Mouse (Mus musculus): ENCODE results near the gene Olfr920. TPM values are rescaled to one million over a fixed set of nuclear protein-coding genes. Genes with fewer than 3 reads are reported as not detected.
A peak's percentile ranks its signal among the peaks of the same experiment; 100 is the strongest.

The Olfr920 gene
- 0.04 TPM in 1 of 2 replicates, not detected in the other for polyA plus RNA-seq (2016; fragmentation: Nextera tagmentation; extraction: Ambion mirVana)

DNA sequence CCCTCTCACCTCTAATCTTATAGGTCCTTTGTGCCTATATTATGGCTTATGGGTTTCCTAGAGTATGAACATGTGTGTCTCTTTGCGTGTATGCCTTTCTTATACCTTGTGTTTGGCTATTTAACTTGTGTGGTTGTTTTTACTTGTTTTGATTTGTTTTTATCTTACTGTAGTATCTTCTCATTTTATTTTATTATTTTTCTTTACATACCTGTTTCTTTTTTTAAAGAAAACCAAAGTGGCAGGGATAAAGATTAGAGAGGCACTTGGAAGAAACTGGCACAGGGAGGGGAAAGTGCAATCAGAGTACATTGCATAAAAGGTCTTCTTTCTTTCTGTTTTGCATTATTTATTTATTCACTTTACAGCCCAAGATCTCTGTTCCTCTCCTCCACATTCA is at the start of gene Olfr920:
TSS of gene Olfr920 (plus strand) at position 301 of the 400 bp plus-strand sequence.
- H3K4me3 ChIP-seq = no peak within 1 kb of the TSS
- no peaks in the 10 kb centered on the region for H3K9me3 ChIP-seq
- no peak within 1 kb of the TSS for H3K27ac ChIP-seq
- no peak within 1 kb of the TSS for H3K4me2 ChIP-seq (replicated peaks)
- H3K27me3 ChIP-seq = no peaks in the 10 kb centered on the region
- no peaks in the 10 kb centered on the region for H3K36me3 ChIP-seq
- no peak within 1 kb of the TSS for H3K9ac ChIP-seq
- H3K4me1 ChIP-seq = no peaks in the 10 kb centered on the region
- WGBS = 95% methylated on average over 1 of the region's 1 CpGs
- no peak for ATAC-seq (ENCODE audit: insufficient number of reproducible peaks, insufficient read depth, low FRiP score, low TSS enrichment)

DNA sequence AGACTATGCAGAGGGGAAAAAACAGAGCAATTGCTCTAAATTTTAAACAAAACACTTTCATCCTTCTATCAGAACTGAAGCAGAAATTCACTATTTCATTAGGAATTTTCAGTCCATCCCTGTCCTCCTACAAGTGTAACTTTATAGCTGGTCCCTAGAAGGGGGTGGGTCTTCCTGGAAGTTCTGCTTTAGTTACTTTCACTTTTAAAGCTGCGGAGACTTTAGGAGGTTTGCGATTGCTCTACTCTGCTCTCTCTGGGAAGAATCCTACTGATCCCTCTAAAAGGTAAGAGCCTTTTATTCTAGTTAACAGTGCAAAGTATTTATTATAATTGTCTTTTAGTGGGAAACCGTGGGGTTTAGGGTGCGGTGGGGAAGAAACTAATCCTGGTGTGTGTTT is 34.0 kb upstream of the Olfr920 start, which contains the start of gene Vwa5a:
TSS of gene Vwa5a (plus strand) at position 167 of the 400 bp plus-strand sequence.
- WGBS = 1% methylated on average over 4 of the region's 4 CpGs
- Histone ChIP-seq H3K27ac (peak within 1 kb of the TSS; percentile 9), H3K27me3 (no peaks in the 10 kb centered on the region), H3K4me2 (replicated peaks) (peak within 1 kb of the TSS; percentile 61), H3K9me3 (no peaks in the 10 kb centered on the region), H3K36me3 (peaks cover 2% of the 10 kb centered on the region; the same call in 1 of the 2 replicates), H3K4me3 (peak within 1 kb of the TSS; percentile 44), H3K9ac (peak within 1 kb of the TSS; percentile 40), H3K4me1 (peaks cover 9% of the 10 kb centered on the region; the same call in 1 of the 2 replicates)
- no peak for ATAC-seq (ENCODE audit: insufficient number of reproducible peaks, insufficient read depth, low FRiP score, low TSS enrichment)

DNA sequence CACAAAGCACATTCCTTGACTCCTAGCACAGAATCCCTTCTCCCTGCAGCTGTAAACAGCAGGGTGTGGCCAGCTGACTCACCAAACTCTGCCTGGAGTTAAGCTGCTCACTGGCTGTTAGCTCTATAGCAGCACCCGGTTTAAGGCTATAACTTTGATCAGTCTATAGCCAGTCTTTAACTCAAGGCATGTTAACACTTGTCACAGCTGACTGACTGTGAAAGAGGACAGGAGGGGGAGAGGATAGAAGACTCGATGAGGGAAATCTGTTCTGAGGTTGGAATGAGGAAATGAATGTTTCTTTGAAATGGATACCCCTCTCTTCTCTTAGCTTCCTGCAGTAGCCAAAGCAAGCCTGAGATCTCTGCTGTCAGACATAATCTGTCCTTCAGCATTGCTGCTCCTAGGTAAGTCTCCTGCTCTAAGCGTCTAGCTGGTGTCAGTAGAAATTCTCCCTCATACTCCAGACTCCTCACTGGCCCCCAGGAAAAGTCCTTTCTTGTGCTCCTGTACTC is 33.1 kb upstream of the Olfr920 start:
- peak; percentile 81; the same call in 1 of the 2 replicates for ATAC-seq (ENCODE audit: insufficient number of reproducible peaks, insufficient read depth, low FRiP score, low TSS enrichment)

GRCm38 (mm10) chr9:38724044-38724443 is 28.1 kb upstream of the Olfr920 start:
- H3K27me3 ChIP-seq = no peaks in the 10 kb centered on the region
- H3K36me3 ChIP-seq = peaks cover 7% of the 10 kb centered on the region; the same call in 1 of the 2 replicates
- no peak overlapping the region for H3K4me2 ChIP-seq (replicated peaks)
- H3K9ac ChIP-seq = no peak overlapping the region
- no peak overlapping the region for H3K4me3 ChIP-seq
- WGBS = 87% methylated on average over 1 of the region's 1 CpGs
- H3K27ac ChIP-seq = no peak overlapping the region
- peaks cover 6% of the 10 kb centered on the region; the same call in 1 of the 2 replicates for H3K4me1 ChIP-seq
- no peak for ATAC-seq (ENCODE audit: insufficient number of reproducible peaks, insufficient read depth, low FRiP score, low TSS enrichment)
- H3K9me3 ChIP-seq = no peaks in the 10 kb centered on the region

More for the DNA sequence above, 33.1 kb upstream of the Olfr920 start:
- peak overlapping the region; percentile 9 for H3K27ac ChIP-seq
- H3K9ac ChIP-seq = peak overlapping the region; percentile 40; the same call in 1 of the 2 replicates
- H3K4me2 ChIP-seq (replicated peaks) = peak overlapping the region; percentile 61
- no peaks in the 10 kb centered on the region for H3K9me3 ChIP-seq
- peaks cover 7% of the 10 kb centered on the region; the same call in 1 of the 2 replicates for H3K36me3 ChIP-seq
- H3K4me3 ChIP-seq = peak overlapping the region; percentile 44
- 6% methylated on average over 3 of the region's 3 CpGs for WGBS
- peaks cover 9% of the 10 kb centered on the region; the same call in 1 of the 2 replicates for H3K4me1 ChIP-seq
- H3K27me3 ChIP-seq = no peaks in the 10 kb centered on the region

- WGBS = 82% methylated on average over 3 of the region's 3 CpGs
- Histone ChIP-seq H3K9me3 (no peaks in the 10 kb centered on the region), H3K27ac (no peak overlapping the region), H3K4me2 (replicated peaks) (no peak overlapping the region), H3K4me1 (no peaks in the 10 kb centered on the region), H3K27me3 (no peaks in the 10 kb centered on the region), H3K9ac (no peak overlapping the region), H3K36me3 (peaks cover 4% of the 10 kb centered on the region; the same call in 1 of the 2 replicates), H3K4me3 (no peak overlapping the region)
- no peak for ATAC-seq (ENCODE audit: insufficient number of reproducible peaks, insufficient read depth, low FRiP score, low TSS enrichment)
Observed at GRCm38 (mm10) chr9:38728218-38728617, 23.9 kb upstream of the Olfr920 start.

DNA sequence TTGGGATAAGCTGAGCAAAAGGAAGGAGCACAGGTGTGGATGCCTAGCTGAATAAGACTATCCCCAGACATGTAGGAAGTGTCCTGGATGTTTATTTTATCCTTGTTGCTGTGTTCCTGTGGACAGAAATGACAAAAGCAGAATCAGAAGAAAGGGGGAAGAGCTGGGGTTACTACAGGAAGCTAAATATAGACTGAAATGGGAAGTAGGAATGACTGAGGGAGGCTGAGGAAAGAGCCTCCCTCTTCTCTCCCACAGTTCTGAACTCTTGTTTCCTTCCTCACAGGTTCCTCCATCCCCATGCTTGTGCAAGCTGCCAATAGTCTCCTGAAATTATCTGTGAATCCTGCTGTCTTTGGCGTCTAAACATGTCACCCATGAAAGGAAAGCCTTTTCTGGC is 10.7 kb upstream of the Olfr920 start:
- Histone ChIP-seq H3K36me3 (0 out of 2 replicates have a peak, but pooled peaks cover 5% of the 10 kb centered on the region), H3K4me2 (replicated peaks) (no peak overlapping the region), H3K27me3 (no peaks in the 10 kb centered on the region), H3K27ac (no peak overlapping the region), H3K4me1 (no peaks in the 10 kb centered on the region), H3K9ac (no peak overlapping the region), H3K4me3 (no peak overlapping the region), H3K9me3 (no peaks in the 10 kb centered on the region)
- 96% methylated on average over 1 of the region's 1 CpGs for WGBS
- ATAC-seq (ENCODE audit: insufficient number of reproducible peaks, insufficient read depth, low FRiP score, low TSS enrichment) = no peak

DNA sequence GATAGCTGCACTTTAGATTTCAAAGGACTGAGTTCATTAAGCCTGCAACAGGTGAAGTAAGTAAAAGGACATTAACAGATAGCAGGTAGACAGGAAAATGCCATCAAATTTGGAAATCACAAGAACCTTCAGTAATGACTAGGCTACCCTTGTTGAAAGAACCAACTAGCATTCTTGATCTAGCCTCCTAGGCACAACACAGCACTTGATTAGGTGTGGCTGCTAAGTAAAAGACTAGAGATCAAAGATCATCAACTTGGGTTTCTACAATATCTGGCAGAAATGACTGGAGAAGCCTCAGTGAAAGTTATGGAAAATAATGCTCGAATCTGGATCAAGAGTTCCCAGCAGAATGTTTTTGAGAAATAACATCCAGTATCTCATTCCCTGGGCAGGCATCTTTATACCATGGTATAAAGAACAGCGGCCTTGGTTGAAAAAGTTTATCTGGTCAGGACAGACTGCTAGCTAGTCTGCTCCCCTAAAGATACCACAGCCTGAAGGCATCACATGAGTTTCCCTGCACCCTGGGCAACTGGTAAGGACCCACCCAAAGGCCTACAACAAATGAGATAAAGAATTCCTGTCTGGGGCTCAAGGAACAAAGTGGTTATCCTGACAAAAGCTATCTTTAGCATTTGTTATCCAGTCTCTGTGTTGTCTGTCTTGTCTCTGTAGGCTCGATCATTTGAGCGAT is 7.3 kb upstream of the Olfr920 start:
- no peak for ATAC-seq (ENCODE audit: insufficient number of reproducible peaks, insufficient read depth, low FRiP score, low TSS enrichment)
- no peaks in the 10 kb centered on the region for H3K27me3 ChIP-seq
- no peak overlapping the region for H3K4me3 ChIP-seq
- no peak overlapping the region for H3K4me2 ChIP-seq (replicated peaks)
- WGBS = 93% methylated on average over 4 of the region's 4 CpGs
- no peaks in the 10 kb centered on the region for H3K36me3 ChIP-seq
- H3K9me3 ChIP-seq = no peaks in the 10 kb centered on the region
- no peaks in the 10 kb centered on the region for H3K4me1 ChIP-seq
- H3K27ac ChIP-seq = no peak overlapping the region
- no peak overlapping the region for H3K9ac ChIP-seq

DNA sequence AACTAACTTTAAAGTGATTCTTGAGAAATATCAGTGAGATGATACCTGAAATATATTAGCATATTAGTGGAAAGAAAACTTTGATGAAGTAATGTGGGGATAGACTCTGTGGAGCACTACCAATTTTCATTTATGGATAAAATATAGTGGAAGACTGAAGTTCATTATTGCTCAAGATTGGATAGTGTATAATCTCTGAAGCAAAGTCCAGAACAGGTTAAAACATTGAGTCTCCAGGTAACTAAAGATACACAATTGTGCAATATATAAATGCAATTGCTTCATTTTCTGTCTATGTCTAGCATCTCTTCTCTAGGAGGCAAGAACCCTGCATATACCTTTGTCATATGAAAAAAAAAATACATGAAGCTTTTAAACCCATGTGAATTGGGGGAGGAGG is 20.7 kb downstream of the Olfr920 start, which contains the start of gene Olfr921:
TSS of gene Olfr921 (plus strand) at position 301 of the 400 bp plus-strand sequence.
- H3K4me2 ChIP-seq (replicated peaks) = no peak within 1 kb of the TSS
- H3K9me3 ChIP-seq = no peaks in the 10 kb centered on the region
- no peaks in the 10 kb centered on the region for H3K27me3 ChIP-seq
- H3K4me1 ChIP-seq = no peaks in the 10 kb centered on the region
- H3K36me3 ChIP-seq = no peaks in the 10 kb centered on the region
- H3K9ac ChIP-seq = no peak within 1 kb of the TSS
- H3K4me3 ChIP-seq = no peak within 1 kb of the TSS
- no peak within 1 kb of the TSS for H3K27ac ChIP-seq
- ATAC-seq (ENCODE audit: insufficient number of reproducible peaks, insufficient read depth, low FRiP score, low TSS enrichment) = no peak

DNA sequence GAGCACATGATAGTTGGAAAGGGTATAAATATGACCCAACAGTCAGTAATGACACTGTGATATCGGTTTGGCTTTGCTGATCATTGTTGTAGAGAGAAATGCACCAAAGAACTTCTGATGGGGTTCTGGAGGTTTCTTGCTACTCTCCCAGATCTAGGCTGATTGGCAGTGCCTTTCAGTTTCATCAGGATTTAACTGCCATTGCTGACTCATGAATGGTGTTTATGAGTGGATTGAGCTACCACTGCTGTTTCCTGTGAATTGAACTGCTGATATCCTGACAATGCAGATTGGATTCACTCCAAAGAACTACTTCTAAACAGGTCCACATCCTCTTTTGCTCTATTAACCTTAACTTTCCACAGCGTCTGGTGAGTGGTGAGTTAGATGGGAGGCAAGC is 40.6 kb downstream of the Olfr920 start:
- H3K4me3 ChIP-seq = no peak overlapping the region
- no peaks in the 10 kb centered on the region for H3K27me3 ChIP-seq
- no peak overlapping the region for H3K27ac ChIP-seq
- 85% methylated on average over 2 of the region's 2 CpGs for WGBS
- no peaks in the 10 kb centered on the region for H3K4me1 ChIP-seq
- H3K9ac ChIP-seq = no peak overlapping the region
- no peaks in the 10 kb centered on the region for H3K36me3 ChIP-seq
- no peaks in the 10 kb centered on the region for H3K9me3 ChIP-seq
- no peak overlapping the region for H3K4me2 ChIP-seq (replicated peaks)
- no peak for ATAC-seq (ENCODE audit: insufficient number of reproducible peaks, insufficient read depth, low FRiP score, low TSS enrichment)

DNA sequence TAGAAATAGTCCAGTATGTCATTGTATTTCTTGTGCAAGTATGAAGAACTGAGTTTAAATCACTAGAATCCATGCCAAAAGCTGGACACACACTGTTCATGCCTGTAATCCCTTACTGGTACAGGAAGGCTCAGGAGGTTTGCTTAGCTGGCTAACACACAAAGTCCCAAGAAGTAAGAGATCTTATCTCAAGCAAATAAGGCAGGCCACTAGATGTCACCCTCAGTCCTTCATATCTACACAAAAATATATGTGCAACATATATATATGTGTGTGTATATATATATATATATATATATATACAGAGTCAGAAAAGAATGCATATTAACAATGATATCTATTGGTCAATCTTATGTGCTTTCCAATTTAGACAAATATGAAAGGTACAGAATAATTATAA is 53.6 kb downstream of the Olfr920 start:
- no peaks in the 10 kb centered on the region for H3K4me1 ChIP-seq

More for the DNA sequence above, 53.6 kb downstream of the Olfr920 start:
- no peaks in the 10 kb centered on the region for H3K36me3 ChIP-seq
- no peaks in the 10 kb centered on the region for H3K27me3 ChIP-seq
- H3K27ac ChIP-seq = no peak overlapping the region
- ATAC-seq (ENCODE audit: insufficient number of reproducible peaks, insufficient read depth, low FRiP score, low TSS enrichment) = no peak
- no peak overlapping the region for H3K9ac ChIP-seq
- no peak overlapping the region for H3K4me2 ChIP-seq (replicated peaks)
- H3K4me3 ChIP-seq = no peak overlapping the region
- H3K9me3 ChIP-seq = no peaks in the 10 kb centered on the region

Measured in embryonic facial prominence, embryonic 12.5 days (tissue).